Mouse (Mus musculus) kidney, postnatal 4 days (tissue): Measurements from ENCODE around the gene Mitf.
A peak's percentile ranks its signal among the peaks of the same experiment; 100 is the strongest.

Source experiments
- DNase-seq, 2 experiments: peaks; one replicate each; pipeline ENCODE4 v3.0.0; 2021; ENCODE audit warnings: mixed read lengths in 2 of 2

Mitf gene

DNA sequence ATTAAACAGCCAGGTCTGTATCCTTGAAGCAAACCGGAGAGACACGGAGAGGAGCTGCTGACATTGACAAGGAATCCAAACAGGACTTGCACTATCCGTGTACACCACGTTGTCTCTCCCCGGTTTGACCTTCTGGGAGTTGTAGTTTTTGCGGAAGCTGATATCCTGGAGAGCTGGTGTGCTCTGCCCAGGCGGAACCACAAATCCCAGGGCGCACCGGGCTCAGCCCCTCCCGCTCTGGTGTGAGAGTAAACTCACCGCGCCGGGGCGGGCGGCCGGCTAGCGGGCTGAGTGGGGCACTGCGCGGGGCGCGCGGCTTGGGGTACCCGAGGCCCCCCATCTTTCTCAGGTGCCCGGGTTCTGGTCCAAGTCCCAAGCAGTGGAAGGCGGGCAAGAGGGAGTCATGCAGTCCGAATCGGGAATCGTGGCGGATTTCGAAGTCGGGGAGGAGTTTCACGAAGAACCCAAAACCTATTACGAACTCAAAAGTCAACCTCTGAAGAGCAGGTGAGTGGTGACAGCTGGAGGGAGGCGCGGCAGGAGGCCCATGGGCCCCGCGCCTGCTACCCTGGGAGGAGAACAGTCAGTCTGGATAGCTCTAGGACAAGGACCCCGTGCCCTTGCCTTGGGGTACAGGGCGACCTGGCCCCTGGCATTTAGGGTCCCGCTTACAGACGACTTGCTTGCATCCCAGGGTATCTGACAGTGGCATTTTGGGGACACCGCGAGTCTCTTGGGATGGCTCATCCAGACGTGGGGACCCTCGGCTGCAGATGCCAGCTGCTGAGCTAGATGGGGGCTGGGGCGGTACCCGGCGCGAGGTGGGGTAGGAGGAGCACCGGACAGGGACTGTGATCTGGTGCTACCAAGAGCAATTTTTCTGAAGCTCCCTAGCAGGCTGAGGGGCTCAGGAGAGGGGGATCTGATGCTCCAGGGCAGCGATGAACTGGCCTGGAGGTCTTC lies at the start of gene Mitf:
TSS of gene Mitf (plus strand) at position 272 of the 963 bp plus-strand sequence.
- peak; percentile 89 to 94 for DNase-seq

DNA sequence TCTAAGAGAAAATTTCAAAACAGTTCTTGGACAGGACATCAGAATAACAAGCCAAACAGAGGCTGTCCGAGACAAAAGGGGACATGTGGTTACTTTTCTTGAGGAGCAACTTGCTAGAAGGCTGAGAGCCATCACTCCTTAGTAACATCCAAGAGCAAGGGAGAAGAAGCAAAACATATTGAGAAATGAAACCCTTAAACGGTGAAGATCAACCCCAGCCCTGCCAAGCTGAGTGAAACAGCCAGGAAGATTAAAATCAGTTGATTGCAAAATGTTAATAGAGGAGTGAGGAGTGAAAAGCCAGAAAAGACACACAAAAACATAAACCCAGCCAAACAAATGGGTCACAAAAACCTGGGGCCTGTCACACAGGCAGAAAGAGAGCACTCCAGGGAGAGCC lies 49.5 kb upstream of the Mitf start:
- no peak for DNase-seq

DNA sequence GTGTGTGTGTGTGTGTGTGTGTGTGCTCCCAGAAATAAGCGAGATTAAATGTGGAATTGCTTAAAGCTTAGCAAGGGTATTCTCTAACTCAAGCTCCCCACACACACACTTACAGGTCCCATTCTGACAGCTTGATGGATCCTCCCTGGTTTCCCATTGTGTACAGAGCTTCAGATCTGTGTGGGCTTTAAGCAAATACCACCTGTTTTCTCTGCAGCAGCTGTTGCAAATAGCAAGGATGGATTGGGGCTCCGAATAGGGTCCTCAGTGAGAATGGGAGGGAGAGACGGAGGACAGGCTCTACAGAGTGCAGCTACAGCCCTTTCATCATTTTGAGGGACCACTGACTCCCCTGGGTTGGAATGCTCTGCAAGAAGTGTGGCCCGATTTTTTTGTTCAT lies 48.0 kb upstream of the Mitf start:
- DNase-seq: no peak

DNA sequence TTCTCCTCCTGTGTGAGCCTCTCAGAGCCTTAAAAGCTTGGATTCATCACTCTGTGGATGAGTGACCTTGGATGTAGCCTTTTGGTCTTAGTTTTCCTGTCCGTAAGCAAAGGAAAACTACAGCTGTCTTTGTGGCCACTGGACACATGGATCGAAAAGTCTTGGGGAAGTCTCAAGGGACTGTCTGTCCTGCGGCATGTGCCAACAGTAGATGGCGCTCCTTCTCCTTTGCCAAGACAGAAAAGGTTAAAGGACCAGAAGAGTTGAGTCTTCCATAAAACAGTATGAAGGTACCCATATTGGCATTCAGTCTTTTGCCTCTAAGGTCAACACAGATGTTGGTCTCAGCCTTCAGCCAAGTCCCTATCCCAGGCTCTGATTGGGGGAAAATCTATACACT lies 47.6 kb upstream of the Mitf start:
- DNase-seq: peak; percentile 81 to 83

GRCm38 (mm10) chr6:97761326-97761725 lies 45.5 kb upstream of the Mitf start:
- DNase-seq: peak; percentile 43 to 59

- DNase-seq: no peak
Observed at GRCm38 (mm10) chr6:97763970-97764369, 42.9 kb upstream of the Mitf start.

DNA sequence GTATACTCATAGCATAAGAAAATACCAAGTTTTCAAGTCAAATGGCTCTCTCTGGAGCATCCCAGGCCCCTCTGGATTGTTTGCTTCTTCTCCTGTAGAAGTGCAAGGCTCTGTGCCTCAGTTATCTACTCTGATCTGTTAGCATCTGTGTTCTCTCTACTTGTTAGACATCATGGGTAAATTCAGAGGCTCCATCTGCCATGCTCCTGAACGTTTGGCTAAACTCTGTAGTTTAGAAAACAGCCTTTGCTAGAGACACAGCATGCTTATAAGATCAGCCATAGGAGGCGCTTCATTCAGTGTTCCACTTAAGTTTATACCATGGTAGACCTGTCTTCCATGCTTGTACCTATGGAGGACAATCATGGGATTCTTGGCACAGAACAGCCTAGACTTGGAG lies 39.0 kb upstream of the Mitf start:
- no peak for DNase-seq

GRCm38 (mm10) chr6:97769549-97769948 lies 37.3 kb upstream of the Mitf start:
- DNase-seq: no peak

DNA sequence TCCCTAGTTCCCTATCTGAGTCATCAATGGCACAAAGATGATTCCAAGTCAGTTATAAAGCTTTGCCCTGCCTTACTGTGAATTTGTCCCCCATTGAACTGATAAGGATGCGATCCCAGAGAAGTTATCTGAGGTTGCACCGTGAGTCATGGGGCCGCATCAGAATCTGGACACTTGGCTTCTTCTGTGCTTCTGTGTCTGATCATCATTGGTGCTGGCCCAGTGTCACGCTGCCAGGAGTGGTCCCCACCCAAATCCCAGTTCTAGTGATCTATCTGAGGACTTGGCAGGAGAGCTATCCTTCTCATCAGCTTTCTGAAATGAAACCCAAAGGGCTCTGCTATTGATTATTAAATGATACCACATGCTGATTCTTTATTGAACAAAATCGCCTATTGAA lies 25.5 kb upstream of the Mitf start:
- no peak for DNase-seq

DNA sequence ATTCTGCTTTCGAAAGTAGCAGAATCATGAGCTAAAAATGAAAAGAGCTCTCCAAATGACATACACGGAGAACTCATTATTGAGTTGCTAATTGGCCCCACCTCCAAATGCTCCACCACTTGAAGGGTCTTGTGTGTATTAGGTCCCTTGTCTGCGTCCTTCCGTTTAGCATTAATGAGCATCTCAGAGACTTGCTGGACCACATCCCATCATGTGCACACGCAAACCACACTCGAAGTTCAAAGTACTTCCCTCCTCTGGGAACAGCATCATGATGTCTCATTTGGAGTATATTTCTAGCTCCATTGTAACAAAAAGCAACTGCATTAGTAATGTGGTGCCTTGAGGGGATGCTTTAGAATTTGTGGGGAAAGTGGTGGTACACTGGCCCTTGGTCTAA lies 24.6 kb upstream of the Mitf start:
- no peak for DNase-seq

GRCm38 (mm10) chr6:97786871-97787270 lies 20.0 kb upstream of the Mitf start:
- no peak for DNase-seq

DNA sequence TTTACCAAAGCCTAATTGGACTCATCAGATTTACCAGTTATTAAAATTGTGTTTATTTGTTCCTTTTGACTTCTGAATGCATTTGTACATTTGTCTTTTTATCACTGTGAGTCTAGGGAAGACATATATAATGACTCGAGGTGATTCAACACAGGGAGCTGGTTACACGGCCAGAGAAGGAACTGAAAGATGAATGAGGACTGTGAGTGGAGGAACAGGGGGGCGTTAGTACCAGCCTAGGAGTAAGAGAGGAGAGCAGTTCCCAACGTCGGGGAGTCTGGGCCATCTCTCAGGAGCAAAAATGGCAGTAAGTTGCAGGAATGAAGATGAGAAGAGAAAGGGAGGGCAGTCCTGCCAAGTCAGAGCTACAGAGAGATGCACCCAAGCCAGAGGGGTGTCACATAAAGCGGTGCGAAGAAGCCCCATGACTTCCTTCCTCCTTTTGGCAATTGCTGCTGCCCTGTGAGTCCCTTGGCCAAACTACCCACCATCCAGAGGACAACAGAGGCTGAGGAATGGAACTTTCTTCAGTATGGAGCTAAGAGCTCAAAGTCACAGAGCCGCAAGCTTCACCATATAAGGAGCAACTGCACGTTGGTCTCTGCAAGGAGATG lies 18.4 kb upstream of the Mitf start:
- DNase-seq: no peak

- no peak for DNase-seq
Observed at GRCm38 (mm10) chr6:97789700-97790099, 17.2 kb upstream of the Mitf start.

DNA sequence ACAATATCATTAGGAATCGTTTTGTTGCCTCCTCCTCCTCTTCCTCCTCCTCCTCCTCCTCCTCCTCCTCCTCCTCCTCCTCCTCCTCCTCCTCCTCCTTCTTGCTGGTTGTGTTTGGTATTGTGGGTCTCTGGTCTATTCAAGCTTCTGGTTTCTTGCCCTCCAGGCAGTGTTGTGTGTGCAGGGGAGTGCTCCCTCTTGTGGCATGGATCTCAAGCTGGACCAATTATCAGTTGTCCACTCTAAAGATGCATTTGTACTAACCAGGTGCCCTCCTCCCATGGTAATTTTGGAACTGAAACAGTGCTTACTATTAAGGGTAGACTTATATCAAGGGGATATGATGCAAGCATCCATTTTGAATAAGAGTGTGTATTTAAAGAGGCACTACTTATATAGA lies 14.7 kb upstream of the Mitf start:
- peak in 1 of 2 experiments; percentile 14 for DNase-seq

DNA sequence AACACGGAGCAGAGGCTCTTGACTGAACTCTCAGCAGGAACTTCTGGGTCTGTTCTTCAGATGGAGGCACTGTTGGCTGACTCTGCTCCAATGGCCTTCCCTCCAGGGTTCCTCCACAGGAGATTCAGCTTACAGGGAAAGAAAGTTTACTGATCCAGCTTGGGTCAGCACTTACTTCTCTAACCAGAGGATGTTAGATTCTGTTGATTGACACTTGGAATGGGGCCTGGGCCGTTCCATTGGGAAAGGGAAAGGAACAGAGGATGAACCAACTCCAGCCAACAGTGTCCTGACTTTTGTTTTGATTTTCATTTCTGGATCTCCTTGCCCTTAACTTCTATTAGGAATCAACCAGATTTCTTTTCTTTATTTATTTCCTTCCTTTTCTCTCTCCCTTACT lies 11.7 kb upstream of the Mitf start:
- no peak for DNase-seq

- DNase-seq: no peak
Observed at GRCm38 (mm10) chr6:97800615-97801014, 6.2 kb upstream of the Mitf start.

- no peak for DNase-seq
Observed at GRCm38 (mm10) chr6:97806051-97806450, 801 bp upstream of the Mitf start.

- DNase-seq: no peak
Observed at GRCm38 (mm10) chr6:97814191-97814590, 7.3 kb downstream of the Mitf start.

- DNase-seq: no peak
Observed at GRCm38 (mm10) chr6:97815723-97816122, 8.9 kb downstream of the Mitf start.

DNA sequence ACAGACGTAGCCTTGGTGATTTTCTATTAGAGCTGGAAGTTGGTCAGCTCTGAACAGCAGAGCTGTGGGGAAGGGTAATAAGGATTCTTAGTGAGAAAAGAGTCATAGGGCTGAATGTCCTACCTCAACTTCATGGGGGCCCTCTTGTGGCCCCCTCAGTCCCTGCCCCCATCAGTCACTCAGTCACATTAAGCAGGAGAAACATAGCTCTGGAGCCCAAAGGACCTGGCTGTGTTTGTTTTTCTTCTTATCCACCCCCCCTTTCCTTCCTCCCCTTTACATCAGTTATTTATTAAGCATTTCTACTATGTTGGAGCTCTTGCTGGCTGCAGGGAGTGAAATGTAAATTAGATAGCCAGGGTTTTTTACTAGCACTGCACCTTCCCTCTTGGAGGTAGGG lies 10.0 kb downstream of the Mitf start:
- no peak for DNase-seq

DNA sequence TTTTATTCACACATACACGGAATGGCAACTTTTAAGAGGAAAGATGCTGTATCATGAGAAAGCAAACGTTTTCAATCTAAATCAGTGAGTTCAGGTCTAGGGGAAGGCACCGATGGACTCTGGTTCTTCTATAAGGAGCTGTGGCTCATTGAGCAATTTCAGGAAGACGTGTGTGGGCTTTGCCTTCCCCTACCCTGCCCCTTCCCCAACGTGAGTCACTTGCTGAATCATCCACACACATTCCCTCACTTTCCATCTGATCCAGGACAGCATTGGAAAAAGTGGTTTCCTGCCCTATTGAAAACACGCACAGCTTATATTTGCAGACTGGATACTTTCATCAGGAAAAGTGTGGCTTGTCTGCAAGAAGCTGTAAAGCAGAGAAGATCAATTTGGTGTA lies 11.3 kb downstream of the Mitf start:
- DNase-seq: no peak

DNA sequence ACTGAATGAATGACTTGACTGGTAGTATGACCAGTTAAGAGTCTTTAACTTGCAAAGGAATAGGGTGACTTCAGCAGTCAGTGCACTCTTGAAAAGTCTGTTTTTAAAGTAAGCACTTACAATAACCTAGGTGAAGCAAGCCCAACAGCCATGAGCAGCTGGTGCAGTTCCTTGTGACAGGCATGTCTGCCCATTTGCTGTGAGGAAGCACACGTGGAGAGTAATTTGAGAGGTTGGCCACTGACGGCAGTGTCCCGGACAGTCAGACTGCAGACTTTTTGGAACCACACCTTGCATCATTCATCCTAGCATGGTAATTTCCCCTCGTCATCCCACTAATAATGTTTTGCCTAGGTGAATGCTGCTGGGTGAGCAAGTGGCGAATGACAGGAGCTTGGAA lies 12.1 kb downstream of the Mitf start:
- no peak for DNase-seq

GRCm38 (mm10) chr6:97820505-97820904 lies 13.7 kb downstream of the Mitf start:
- DNase-seq: peak in 1 of 2 experiments; percentile 32

DNA sequence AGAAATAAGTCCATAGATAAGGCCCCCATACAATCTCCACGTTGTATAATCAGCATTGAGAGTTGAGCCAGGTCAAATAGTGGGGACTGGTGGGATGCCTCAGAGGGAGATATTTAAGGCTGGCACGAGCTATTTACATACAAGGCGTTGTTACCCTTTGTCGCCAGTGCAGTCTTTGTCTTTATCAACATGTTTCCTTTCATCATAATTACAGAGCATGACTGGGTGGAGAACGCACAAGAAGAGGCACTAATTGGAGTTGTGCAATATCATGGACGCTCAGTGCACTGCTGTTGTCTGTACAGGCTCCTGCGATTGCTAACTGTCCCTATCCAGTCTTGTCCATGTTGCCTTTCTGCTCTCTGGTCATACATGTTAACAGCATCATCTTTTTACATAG lies 15.0 kb downstream of the Mitf start:
- no peak for DNase-seq
